Mouse (Mus musculus) liver (tissue): Measurements from ENCODE around the gene Zfp341.

Experiments
- DNase-seq: peaks from one replicate; pipeline ENCODE4 v3.0.0-alpha.2; 2020; ENCODE audit warnings: mixed read lengths

Gene Zfp341

DNA sequence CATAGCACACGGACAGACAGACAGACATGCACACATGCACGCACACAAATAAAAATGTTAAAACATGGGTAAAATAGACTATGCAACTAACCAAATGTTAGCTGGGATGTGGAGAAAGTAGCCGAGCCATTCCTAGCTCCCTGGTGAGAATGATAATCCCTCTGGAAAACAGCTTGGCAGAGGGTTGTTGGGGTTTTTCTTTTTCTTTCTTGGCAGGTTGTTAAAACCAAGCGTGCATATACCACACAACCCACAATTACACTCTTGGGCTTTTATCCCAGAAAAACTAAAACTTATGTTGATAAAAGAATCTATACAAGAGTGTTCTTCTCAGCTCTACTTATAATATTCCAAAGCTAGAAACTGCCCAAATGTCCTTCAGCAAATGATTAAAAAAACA lies 24.0 kb upstream of the Zfp341 start:
- no peak for DNase-seq

DNA sequence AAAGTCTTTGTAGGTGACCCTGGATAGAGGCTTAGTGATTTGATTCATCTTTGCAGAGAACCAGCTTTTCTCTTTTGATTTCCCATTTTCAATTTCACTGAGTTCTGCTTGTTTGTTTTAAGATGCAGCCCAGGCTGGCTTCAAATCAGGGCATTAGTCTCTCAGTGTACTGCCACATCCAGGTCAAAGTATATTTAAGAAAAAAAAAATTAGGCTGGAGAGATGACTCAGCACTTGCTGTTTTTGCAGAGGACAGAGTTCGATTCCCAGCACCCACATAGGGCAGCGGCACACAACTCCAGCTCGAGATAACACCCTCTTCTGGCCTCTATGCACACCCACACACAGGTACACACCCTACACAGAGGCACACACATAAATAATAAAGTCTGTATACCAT lies 21.9 kb upstream of the Zfp341 start:
- DNase-seq = no peak

DNA sequence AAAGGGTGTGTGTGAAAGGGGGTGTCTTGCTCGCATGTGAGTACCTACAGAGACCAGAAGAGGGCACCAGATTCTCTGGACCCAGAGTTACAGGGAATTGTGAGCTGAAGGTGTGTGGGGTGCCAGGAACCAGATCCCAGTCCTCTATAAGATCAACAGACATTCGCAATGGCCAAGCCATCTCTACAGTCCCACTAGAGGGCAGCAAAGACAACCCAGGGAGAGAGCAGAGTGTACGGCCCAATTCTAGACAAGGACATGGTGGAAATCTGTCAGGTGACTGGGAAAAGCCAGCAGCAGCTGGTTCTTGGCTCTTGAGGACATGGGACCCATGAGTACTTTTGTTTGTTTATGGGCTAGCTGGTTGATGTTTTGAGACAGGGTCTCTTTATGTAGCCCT lies 20.1 kb upstream of the Zfp341 start:
- peak; percentile 57 for DNase-seq

DNA sequence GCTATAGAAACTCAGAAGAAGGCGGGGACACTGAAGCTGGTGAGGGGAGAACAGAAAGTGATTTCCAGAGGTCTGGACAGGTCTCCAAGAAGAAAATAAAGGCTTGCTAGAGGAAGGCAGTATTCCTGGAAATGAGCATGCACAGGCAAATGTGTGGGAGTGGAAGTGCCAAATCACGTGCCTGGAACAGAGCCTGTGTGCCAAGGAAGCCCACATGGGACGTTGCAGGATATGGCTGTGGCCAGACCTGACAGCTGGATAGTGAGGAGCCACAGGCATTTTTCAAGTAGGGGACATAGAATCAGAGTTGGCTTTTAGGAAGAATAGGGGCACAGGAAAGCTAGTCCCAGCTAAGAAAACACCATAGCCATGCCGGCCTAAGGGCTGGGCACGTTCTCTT lies 17.3 kb upstream of the Zfp341 start:
- no peak for DNase-seq

DNA sequence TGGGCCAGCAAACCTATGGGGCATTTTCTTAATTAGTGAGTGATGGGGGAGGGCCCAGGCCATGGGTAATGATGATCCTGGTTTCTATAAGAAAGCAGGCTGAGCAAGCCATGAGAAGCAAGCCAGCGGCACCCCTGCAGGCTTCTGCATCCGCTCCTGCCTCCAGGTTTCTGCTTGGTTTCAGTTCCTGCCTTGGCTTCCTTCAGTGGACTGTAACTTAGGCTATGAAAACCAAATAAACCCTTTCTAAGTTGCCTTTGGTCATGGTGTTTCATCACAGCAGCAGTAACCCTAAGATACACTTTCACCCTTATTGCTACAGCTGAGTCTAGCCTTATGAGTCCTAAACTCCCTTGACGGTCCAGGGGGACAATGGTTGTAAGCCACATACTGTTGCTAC lies 15.7 kb upstream of the Zfp341 start:
- DNase-seq = no peak

DNA sequence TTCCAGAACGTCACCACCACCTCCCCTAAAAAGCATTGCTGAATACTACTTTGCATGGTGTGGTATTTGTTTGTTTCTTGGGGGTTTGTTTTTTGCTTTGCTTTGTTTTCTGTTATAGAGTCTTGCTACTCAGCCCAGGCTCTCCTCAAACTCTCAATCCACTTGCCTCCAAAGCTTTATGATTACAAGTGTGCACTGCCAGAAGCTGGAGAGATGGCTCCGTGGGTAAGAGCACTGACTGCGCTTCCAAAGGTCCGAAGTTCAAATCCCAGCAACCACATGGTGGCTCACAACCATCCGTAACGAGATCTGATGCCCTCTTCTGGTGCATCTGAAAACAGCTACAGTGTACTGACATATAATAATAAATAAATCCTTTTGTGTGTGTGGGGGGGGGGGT lies 12.5 kb upstream of the Zfp341 start:
- no peak for DNase-seq

DNA sequence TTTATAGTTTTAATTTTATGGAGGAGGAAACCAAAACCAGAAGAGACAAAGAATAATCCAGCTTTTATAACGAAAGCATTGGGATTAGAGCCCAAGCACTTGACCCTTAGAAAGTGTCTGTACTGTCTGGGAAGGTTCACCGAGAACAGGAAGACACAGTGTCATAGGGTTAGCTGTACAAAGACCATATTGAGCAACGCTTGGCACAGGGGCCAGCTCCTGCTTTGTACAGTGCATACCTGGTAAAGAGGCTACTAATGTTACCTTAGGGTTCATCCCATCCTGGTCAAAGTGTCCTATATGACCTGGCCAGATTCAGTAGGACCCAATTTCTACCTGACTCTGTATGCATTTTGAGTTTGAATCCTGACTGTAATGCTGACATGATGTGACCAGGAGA lies 11.8 kb upstream of the Zfp341 start:
- DNase-seq = no peak

DNA sequence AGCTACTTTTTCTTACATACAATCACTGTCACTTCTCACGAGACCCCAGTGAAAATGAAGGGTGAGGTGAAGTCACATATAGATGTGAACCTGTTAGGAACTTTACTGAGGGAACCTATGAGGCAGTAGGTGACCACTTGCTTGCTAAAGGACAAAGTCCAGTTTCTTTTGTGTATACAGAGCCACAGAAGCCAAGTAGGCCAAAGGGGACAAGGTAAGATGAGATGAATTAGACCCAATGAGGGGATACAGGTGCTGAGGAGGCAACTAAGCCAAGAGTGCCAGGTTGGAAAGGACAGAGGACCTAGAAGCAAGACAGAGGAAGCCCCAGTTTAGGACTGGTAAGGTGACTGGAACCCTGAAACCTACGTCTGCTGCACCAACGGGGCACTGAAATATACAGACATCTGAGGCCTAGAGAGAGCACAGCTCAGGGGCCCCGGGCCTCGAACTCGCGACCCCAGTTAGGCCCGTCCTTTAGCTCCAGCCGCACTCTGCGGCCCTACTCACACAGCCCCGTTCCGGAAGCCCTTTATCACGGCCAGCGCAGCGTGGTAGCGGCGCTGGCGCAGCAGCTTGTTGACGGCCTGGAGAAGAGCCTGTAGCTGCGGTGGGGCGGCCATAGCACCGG lies 10.0 kb upstream of the Zfp341 start:
- DNase-seq = no peak

DNA sequence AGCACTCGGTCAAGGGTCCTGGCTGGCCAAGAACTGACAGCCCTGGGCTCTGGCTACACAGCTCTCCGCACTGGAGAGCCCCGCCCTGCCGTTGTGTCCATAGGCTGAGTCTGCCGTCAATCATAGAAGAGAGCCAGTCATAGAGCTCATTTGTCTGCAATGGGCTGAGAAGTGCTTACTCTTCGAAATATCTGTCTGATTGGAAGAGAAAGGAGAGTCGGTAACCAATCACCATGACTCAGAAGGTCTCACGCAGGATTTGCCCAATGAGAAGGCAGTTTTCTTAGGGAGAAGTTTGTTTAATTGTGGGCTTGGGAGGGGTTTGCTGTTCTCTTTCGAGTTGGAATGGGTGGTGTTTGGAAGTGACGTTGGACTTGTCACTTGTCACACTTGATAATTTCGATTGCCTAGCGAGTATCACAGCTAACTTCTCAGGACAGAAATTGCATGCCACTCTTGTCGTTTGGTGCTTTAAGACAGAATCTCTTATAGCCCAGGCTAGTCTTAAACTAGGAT lies 9.4 kb upstream of the Zfp341 start, which contains the start of gene Pxmp4:
Pxmp4 (minus strand) TSS at position 71 of the 516 bp plus-strand sequence.
- DNase-seq = peak; percentile 97

DNA sequence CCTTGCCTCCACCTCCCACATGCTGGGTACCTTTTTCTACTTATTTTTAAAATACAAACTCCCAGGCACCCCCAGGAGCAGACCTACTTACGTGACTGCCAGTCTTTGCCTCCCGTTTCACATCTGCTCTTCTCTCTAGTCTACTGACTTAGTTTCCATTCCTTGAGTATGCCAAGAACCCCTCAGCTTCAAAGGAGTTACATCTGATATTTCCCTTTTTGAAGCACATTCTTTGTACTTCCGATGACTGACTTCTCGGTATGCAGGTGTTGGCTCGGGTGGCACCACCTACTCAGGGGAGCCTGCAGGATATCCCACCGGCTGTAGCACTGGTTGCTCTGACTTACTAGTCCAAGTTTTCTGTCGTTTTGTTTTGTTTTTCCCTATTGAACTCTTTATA lies 8.9 kb upstream of the Zfp341 start:
- DNase-seq = no peak

DNA sequence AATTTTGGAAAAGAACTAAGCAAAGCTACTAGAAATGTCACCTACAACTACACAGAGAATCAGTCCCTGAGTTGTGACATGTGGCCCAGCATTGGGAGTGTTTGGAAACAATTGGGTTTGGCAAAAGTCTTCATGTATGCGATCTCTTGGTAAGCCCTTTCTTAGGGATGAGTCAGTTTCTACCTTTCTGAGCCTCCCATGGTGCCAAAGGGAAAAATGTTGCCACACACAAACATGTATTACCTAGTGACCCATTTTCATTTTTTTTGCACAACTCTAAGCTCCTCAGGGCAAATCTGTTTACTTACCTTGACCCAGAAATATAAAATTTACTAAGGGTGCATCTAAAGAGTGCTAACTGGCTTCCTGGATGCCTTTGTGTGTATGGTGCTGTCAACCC lies 6.1 kb upstream of the Zfp341 start:
- no peak for DNase-seq

DNA sequence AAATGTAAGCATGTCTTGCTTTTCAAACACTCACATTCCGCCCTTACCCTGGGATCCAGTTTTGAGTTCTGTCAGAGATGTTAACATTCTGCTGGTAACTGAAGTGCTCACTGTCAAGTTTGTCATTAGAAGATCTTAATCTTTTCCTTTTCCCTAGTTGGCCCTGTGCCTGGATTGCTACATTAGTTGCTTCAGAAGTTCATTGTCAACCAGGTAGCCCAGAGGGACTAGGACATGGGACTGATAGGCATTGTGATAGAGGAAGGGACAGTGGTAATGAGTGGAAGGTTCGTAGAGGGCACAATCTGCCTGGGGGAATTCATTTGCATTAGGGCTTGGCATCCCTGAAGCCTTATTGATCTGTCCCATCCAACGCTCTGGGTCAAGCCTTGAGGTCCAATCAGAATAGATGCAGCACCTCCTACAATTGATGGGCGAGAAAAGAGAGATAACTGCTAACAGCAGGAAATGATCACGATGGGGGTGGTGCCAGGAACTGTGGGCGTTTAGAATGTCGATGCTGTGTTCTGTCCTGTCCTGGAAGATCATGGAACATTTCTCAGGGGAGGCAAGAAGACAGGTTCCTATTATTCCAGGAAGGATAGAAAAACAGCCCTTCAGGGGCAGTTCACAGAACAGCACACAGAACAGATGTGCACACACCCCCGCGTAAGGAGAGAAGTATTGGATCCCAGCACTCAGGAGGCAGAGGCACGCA lies 3.9 kb upstream of the Zfp341 start:
- no peak for DNase-seq

DNA sequence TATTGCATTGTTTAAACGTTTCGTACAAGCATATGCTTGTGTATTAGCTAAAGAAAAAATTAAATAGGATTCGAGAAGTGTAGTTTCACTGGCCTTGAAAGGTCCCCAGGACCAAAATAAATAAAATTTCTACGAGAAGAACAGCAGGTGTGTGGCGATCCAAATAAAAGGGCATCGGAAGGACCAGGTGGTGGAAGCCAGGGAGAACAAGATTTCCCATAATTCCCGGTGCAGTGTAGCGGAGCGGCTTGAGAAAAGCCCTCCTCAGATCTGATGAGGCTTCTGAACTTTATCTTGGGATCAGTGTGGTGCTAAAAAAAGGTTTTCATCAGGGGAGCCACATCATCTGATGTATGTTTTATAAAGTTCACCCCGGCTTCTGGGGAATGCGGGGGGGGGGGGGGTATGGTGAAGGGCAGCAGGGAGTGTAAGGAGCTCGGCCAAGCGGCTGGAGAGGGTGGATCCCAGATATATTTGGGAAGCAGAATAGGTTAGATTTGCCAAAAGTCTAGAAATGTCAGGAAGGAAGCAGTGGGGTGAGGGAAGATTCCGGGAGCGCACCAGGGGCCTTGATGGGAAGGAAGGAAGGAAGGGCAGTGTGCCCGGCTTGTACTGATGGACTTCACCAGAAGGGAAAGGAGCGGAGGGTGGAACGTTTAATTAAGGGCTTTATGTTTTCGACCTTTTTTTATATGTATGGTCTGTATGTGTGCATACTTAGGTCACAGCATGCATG lies 1.9 kb downstream of the Zfp341 start:
- DNase-seq = no peak

DNA sequence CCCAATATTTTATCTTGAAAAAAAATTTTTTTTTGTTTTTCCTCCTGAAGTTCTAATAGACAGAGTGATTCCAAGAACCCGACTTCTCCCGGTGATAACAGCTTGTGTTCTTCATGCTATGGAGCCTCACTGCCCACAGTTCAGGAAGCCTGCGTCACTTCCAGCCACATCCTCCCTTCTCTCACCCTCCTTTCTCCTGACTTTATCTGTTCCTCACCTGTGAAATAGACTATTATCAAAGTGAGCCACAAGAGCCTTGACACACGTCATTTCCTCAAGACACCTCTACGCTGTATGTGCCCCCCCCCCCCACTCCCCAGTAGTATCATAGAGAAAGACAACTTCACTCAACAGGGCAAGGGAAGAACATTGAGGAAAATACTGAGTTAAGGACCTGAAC lies 2.6 kb downstream of the Zfp341 start:
- DNase-seq = peak; percentile 40

DNA sequence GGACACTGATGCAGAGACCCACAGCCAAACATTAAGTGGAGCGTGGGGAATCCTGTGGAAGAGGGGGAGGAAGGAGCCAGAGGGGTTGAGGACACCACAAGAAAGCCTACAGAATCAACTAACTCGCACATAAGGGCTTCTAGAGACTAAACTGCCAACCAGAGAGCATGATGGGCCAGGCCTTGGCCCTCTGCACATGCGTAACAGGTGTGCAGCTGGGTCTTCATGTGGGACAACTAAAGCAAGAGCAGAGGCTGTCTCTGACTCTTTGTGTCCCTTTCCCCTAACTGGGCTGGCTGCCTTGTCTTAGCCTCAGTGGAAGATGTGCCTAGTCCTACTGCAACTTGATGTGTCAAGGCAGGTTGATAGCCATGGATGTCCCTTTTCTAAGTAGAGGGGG lies 4.0 kb downstream of the Zfp341 start:
- no peak for DNase-seq

DNA sequence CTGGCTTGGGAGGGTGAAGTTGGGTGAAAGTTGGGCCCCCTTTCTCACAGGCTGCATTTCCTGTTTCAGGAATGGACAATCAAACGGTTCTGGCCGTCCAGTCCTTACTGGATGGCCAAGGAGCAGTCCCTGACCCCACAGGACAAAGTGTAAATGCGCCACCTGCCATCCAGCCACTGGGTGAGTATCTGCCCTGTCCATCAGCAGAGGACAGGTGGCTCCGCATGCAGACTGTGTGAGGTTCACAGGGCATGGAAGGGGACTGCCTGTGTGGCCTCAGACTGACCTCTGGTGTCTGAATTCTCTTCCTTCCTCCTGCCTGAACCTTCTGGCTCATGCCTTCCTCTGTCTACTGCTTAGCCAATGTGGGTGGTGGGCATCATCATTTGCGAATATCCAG lies 8.6 kb downstream of the Zfp341 start:
- DNase-seq = no peak

DNA sequence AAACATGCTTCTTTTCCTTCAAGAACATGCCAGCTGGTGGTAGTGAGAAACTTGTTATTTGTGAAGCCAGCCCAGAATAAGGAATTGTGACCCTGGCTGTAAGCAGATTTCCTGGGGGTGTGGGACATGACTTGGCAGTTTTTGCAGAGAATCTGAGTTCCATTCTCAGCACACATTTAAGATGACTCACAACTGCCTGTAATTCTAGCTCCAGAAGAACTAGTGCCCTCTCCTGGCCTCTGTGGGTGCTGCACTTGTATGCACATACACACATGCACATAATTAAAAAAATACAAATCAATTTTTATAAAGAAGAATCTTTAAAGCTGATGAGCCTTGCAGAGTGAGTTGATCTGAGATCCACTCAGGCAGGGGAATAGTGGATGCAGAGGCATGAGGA lies 11.0 kb downstream of the Zfp341 start:
- peak; percentile 27 for DNase-seq

DNA sequence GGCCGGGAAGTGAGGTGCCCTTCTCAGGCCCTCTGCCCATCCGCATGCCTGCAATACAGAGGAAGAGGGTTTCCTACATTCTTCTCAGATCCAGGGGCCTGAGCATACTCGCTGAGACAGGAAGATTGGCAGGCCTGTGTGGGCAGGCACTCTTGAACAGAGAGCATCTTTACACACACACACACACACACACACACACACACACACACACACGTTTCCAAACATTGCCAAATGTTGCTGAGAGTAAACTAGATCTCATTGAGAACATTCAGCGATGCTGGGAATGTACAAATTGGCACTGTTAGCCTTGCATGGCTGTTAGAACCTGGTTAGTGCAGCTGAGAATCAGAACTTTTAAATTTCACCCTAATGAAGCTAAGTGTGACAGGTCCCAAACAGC lies 17.4 kb downstream of the Zfp341 start:
- no peak for DNase-seq

DNA sequence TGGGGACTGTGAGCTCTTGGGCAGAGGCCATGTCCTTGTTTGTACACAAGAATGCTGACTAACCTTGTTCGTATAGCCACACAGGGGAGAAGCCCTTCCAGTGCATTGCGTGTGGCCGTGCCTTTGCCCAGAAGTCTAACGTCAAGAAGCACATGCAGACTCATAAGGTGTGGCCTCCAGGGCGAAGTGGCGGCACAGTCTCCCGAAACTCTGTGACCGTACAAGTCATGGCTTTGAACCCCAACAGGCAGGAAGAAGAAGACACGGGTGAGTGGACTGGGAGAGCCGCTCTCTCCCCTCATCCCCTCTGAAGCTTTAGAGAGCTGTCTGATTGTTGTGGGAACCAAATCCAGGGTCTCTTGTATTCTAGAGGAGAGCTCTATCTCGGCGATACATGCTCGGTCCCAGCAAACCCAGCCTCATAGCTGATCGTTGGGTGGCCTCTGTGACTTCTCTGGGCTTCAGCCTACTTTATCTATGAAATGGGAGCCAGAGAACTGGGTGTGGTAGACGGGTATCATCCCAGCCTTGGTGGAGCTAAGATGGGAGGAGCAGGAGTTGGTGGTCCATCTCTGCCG lies 19.2 kb downstream of the Zfp341 start:
- peak; percentile 88 for DNase-seq

DNA sequence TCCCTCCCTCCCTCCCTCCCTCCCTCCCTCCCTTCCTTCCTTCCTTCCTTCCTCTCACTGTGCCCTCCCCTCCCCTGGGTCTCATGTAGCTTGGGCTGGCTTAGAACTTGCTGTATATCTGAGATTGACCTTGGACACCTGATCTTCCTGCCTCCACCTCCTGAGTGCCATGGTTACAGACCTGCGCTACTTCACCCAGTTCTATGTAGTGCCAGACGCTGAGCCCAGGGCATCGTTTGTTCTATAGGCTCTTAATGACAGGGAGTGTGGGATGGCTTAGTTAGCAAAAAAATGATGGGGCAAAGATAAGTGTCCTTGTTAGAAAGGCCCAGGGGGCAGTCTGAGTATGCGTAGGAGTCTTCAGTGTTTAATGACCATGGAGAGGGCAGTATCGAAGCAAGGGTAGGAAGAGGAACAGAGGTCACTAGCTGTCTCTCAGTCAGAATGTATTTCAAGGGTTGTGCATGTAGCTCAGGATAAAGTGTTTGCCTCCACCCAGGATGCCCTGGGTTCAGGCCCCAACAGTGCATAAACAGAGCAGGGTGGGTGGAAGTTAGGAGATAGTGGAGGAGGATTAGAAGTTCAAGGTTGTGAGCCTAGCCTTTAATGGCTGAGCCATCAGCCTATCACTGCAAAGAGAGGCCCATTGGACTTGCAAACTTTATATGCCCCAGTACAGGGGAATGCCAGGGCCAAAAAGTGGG lies 20.1 kb downstream of the Zfp341 start:
- peak; percentile 72 for DNase-seq

DNA sequence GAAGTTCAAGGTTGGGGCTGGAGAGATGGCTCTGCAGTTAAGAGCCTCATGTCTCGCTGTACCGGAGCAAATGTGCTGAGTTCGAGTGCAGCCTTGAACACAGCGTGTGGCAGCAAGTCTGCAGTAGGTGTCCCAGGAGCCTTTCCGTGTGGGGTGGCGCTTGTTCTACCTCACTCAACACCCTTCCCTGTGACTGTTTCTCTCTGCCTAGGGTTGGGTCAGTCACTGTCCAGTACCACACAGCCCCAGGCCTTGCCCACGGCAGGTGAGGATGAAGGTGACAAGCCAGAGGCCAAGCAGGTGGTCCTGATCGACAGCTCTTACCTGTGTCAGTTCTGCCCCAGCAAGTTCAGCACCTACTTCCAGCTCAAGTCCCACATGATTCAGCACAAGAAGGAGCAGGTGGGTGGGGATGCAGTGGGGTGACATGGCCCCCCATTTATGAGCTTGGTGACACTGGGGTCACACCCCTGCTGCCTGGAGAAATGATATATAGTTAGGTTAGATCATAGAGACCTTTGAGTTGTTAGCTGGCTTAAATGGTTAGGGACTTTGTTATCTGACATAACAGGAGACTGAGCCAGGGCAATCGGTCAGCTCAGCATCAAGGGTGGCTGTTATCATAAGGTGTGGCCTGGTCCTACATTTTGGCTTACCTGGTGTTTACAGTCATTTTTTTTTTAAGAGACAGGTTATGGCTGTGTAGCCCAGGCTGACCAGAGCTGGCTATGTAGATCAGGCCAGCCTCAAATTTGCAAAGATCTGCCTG lies 21.0 kb downstream of the Zfp341 start:
- peak; percentile 70 for DNase-seq

DNA sequence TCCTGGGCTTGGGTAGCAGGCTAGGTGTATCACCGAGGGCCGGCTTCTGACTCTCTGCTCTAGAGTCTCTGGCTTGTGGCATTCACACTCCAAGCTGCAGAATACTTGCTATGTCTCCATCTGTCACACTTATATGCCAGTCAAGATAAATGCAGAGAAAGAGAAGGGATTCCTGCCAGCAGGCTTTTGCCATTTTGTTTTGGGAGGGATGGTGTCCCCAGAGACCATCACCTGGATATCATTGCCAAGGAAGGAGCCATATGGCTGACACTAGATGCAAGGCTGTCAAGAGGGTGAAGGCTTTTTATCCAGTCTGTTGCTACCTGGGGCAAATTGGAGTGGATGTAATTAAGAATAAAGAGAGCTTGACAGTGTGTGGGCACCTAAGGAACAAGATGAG lies 22.7 kb downstream of the Zfp341 start:
- no peak for DNase-seq
